Mouse (Mus musculus): Measurements from ENCODE around the gene Ubiad1.

- no peak for TF ChIP-seq CTCF (IDR thresholded peaks at IDR 0.05; ENCODE audit: low read depth, low read length)
- TF ChIP-seq GATA1 (IDR thresholded peaks at IDR 0.05; ENCODE audit: borderline replicate concordance, low read length) = no peak
- TF ChIP-seq TAL1 (conservative IDR thresholded peaks at IDR 0.05; ENCODE audit: low read depth, low read length) = no peak
- TF ChIP-seq POLR2AphosphoS5 (IDR thresholded peaks at IDR 0.05; ENCODE audit: insufficient replicate concordance, low read depth, low read length) = no peak
These were observed 9.5 kb downstream of the Ubiad1 start for GRCm38 (mm10) chr4:148435106-148435505.

Data from G1E (cell line).